Mouse (Mus musculus) liver, embryonic 13.5 days (tissue): ENCODE measurements around the gene Zfyve19. TPM values are rescaled to one million over a fixed set of nuclear protein-coding genes. Genes with fewer than 3 reads are reported as not detected.

Experiments used
- ATAC-seq: fragments of 200-750 bp; cut with Nextera tagmentation; 2 replicates; pipeline ENCODE4 v1.8.0; 2017; ENCODE audit warnings: low read depth, mild to moderate bottlenecking, moderate number of reproducible peaks, moderate library complexity
- DNase-seq: peaks from one replicate; pipeline ENCODE4 v3.0.0; 2022
- H3K27ac ChIP-seq: fragments of 300-500 bp; sonication (generic); 2 replicates; pipeline ENCODE4 v1.5.1; 2015; ENCODE audit warnings: moderate library complexity, mild to moderate bottlenecking, inconsistent platforms
- H3K27me3 ChIP-seq: fragments of 300-500 bp; sonication (generic); 2 replicates; pipeline ENCODE4 v1.6.1; 2015; ENCODE audit warnings: mild to moderate bottlenecking, inconsistent platforms
- H3K36me3 ChIP-seq: fragments of 300-500 bp; sonication (generic); 2 replicates; pipeline ENCODE4 v1.6.1; 2015; ENCODE audit warnings: mild to moderate bottlenecking, inconsistent platforms
- H3K4me1 ChIP-seq: fragments of 300-500 bp; sonication (generic); replicated peaks from 2 replicates; pipeline ENCODE4 v1.6.1; 2015; ENCODE audit warnings: inconsistent platforms
- H3K4me2 ChIP-seq: fragments of 300-500 bp; sonication (generic); 2 replicates; pipeline ENCODE4 v1.6.1; 2015; ENCODE audit warnings: inconsistent platforms, mild to moderate bottlenecking, moderate library complexity
- H3K4me3 ChIP-seq: fragments of 300-500 bp; sonication (generic); replicated peaks from 2 replicates; pipeline ENCODE4 v1.5.1; 2015; ENCODE audit warnings: mild to moderate bottlenecking, inconsistent platforms
- H3K9ac ChIP-seq: fragments of 300-500 bp; sonication (generic); 2 replicates; pipeline ENCODE4 v1.6.1; 2015; ENCODE audit warnings: mild to moderate bottlenecking, inconsistent platforms
- H3K9me3 ChIP-seq: fragments of 300-500 bp; sonication (generic); replicated peaks from 2 replicates; pipeline ENCODE4 v1.6.1; 2016; ENCODE audit warnings: inconsistent platforms
- WGBS: fragments of 180-500 bp; shearing (Covaris S2); methylation state at CpG from one replicate; pipeline ENCODE4 v1.1.7; 2015; ENCODE audit not compliant: insufficient replicate concordance; 5-methylcytosine and 5-hydroxymethylcytosine counted together
- polyA plus RNA-seq: library from polyadenylated mRNA; unstranded; fragments of >200 nt; fragmentation: Nextera tagmentation; extraction: Ambion mirVana; gene quantifications from 2 replicates; pipeline ENCODE4 v1.2.1, GENCODE M21; 2015

Gene Zfyve19
- polyA plus RNA-seq, 1 experiment from 2014 or later = 20.0 TPM

DNA sequence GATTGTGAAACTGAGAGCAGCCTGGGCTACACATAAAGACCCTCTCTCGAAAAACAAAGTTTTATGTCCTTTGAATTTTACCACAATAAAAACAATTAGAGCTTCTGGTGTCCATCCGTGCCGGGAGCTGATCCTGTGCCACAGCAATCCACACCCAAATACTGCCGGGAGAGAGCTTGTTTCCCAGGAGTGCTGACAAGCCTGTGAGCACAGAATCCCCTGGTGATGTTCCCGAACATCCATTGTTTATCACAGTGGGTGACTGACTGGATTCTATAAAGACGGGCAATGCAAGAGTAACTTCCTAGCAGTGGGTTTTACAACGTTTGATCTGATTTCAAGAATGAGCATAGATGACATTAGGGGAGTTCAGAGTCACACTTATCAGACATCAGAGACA lies 46.6 kb downstream of the Zfyve19 start:
- no peaks in the 10 kb centered on the region for H3K36me3 ChIP-seq
- 31% methylated on average over 7 of the region's 7 CpGs for WGBS
- no peak overlapping the region for H3K27ac ChIP-seq
- no peak for ATAC-seq
- no peak for DNase-seq
- peaks cover 31% of the 10 kb centered on the region for H3K27me3 ChIP-seq
- no peak overlapping the region for H3K4me3 ChIP-seq
- no peak overlapping the region for H3K4me2 ChIP-seq
- H3K9ac ChIP-seq = no peak overlapping the region
- H3K9me3 ChIP-seq = no peaks in the 10 kb centered on the region
- H3K4me1 ChIP-seq = peaks cover 10% of the 10 kb centered on the region

DNA sequence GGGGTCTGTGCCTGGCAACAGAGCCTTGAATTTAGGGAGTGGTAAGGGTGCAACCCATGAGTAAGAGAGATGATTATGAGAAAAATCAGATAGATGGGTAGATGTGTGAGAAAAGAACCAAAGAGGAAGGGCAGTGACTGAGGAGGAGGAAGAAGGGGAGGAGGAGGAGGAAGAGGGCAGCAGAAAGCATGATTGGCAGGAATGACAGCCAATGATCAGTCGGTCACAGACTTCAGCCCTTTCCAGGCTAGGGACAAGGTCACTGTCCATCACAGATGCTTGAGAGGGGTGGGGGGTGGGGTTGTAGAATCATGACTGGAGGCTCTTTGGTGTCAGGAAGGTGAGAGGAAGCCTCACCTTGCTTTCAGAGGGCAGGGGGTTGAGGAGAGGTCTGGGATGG lies 52.1 kb downstream of the Zfyve19 start:
- ATAC-seq = no peak
- H3K9ac ChIP-seq = no peak overlapping the region
- H3K4me3 ChIP-seq = no peak overlapping the region
- peaks cover 4% of the 10 kb centered on the region for H3K27me3 ChIP-seq
- no peaks in the 10 kb centered on the region for H3K9me3 ChIP-seq
- H3K36me3 ChIP-seq = no peaks in the 10 kb centered on the region
- H3K4me2 ChIP-seq = no peak overlapping the region
- H3K27ac ChIP-seq = no peak overlapping the region
- no peaks in the 10 kb centered on the region; the same call in 1 of the 2 replicates for H3K4me1 ChIP-seq
- DNase-seq = no peak
- 56% methylated on average over 1 of the region's 1 CpGs for WGBS

DNA sequence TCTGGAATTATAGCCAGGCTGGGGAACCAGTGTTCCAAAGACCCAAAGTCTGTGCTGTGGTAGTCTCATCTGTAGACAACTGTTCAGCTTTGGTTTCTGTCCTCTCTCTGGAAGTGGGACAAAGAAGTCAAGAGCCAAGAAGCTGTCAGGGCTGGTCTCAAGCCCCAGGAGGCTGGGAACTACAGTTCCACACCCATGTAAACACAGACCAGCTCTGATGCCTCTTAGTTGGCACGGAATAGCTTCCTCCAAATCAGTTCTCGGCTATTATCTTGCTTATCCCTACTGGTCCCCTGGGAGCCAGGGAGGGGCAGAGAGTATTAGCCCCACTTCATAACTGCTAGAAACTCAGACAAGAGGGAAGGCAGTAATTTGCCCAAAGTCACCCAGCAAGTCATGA lies 52.9 kb downstream of the Zfyve19 start:
- ATAC-seq = no peak
- Histone ChIP-seq H3K36me3 (no peaks in the 10 kb centered on the region), H3K4me1 (no peaks in the 10 kb centered on the region; the same call in 1 of the 2 replicates), H3K27me3 (0 out of 2 replicates have a peak, but pooled peaks cover 3% of the 10 kb centered on the region), H3K27ac (no peak overlapping the region), H3K4me2 (no peak overlapping the region), H3K9me3 (no peaks in the 10 kb centered on the region), H3K4me3 (no peak overlapping the region), H3K9ac (no peak overlapping the region)
- WGBS = 59% methylated on average over 2 of the region's 2 CpGs
- no peak for DNase-seq

DNA sequence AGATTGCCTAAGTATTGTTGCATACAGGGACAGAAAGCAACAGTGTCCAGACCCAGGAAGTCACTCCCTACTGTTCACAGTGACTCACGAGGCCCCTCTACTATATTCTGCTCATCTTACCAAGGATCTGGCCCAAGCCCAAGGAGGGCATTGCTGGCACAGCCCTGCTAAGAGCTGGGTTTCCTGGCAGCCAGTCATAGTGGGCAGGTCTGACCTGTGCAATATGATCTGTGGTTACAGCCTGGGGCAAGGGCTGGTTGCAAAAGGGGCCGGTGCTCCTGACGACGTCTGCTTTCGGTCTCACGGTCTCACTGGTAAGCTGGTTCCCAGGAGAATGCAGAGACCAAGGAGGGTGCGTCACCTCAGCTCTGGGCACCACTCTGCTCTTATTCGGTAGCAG lies 54.6 kb downstream of the Zfyve19 start:
- Histone ChIP-seq H3K4me3 (no peak overlapping the region), H3K9ac (no peak overlapping the region), H3K27ac (no peak overlapping the region), H3K4me2 (0 out of 2 replicates have a peak overlapping the region, but pooled peaks have one; percentile 1), H3K27me3 (peaks cover 6% of the 10 kb centered on the region; the same call in 1 of the 2 replicates), H3K4me1 (no peaks in the 10 kb centered on the region; the same call in 1 of the 2 replicates), H3K9me3 (no peaks in the 10 kb centered on the region), H3K36me3 (no peaks in the 10 kb centered on the region)
- ATAC-seq (no peak), DNase-seq (no peak)
- 18% methylated on average over 8 of the region's 8 CpGs for WGBS

DNA sequence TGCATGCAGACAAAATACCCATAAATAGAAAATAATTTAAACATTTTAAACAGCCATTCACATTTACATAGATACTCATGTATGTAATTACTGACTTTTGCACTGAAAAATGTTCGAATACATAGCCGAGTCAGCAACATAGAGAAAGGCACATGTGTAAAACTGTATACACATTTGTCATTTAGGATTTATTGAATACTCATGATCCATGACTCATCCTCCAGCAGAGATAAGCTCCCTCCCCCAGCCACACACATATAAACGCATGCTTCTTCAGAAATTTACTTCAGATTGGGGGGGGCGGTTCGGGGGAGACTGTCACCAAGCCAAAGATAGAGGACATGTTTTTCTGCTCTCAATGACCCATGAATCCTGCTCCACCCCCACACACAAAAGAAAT lies 55.4 kb downstream of the Zfyve19 start:
- no peak overlapping the region for H3K4me2 ChIP-seq

More for the DNA sequence above, 55.4 kb downstream of the Zfyve19 start:
- no peak overlapping the region for H3K27ac ChIP-seq
- no peak for DNase-seq
- H3K4me3 ChIP-seq = no peak overlapping the region
- no peaks in the 10 kb centered on the region; the same call in 1 of the 2 replicates for H3K4me1 ChIP-seq
- ATAC-seq = no peak
- H3K9me3 ChIP-seq = no peaks in the 10 kb centered on the region
- H3K27me3 ChIP-seq = peaks cover 11% of the 10 kb centered on the region
- no peaks in the 10 kb centered on the region for H3K36me3 ChIP-seq
- H3K9ac ChIP-seq = no peak overlapping the region
- 53% methylated on average over 5 of the region's 5 CpGs for WGBS

Other genes starting within 250 kb of the Zfyve19 start
- gene Ccdc32, start 179.2 kb upstream of the Zfyve19 start, polyA plus RNA-seq = 16.0 and 19.3 TPM in 2 replicates
- gene Rpusd2, start 173.8 kb upstream of the Zfyve19 start, polyA plus RNA-seq = 4.5 and 4.8 TPM in 2 replicates
- gene Knl1, start 161.5 kb upstream of the Zfyve19 start, polyA plus RNA-seq = 70.0 and 87.7 TPM in 2 replicates
- 38.4 and 45.1 TPM in 2 replicates for gene Rad51, start 95.8 kb upstream of the Zfyve19 start, polyA plus RNA-seq
- gene Rmdn3, start 51.6 kb upstream of the Zfyve19 start, polyA plus RNA-seq = 55.3 and 61.6 TPM in 2 replicates
- gene Gchfr, start 40.8 kb upstream of the Zfyve19 start, polyA plus RNA-seq = 39.4 and 47.1 TPM in 2 replicates
- gene Gm14137, start 34.1 kb upstream of the Zfyve19 start, polyA plus RNA-seq = 0.12 and 0.14 TPM in 2 replicates
- gene Dnajc17, start 178 bp downstream of the Zfyve19 start, polyA plus RNA-seq = 9.9 and 11.4 TPM in 2 replicates
- not detected in 2 replicates for gene Ppp1r14d, start 21.3 kb downstream of the Zfyve19 start, polyA plus RNA-seq
- 0.09 and 0.36 TPM in 2 replicates for gene Spint1, start 28.7 kb downstream of the Zfyve19 start, polyA plus RNA-seq
- 0.08 and 0.16 TPM in 2 replicates for gene Rhov, start 62.7 kb downstream of the Zfyve19 start, polyA plus RNA-seq
- gene Vps18, start 80.1 kb downstream of the Zfyve19 start, polyA plus RNA-seq = 6.5 and 6.6 TPM in 2 replicates
- gene Dll4, start 117.2 kb downstream of the Zfyve19 start, polyA plus RNA-seq = 1.7 and 1.9 TPM in 2 replicates
- gene Chac1, start 142.6 kb downstream of the Zfyve19 start, polyA plus RNA-seq = 1.0 and 2.0 TPM in 2 replicates